Mouse (Mus musculus) c-Kit-positive CD71-negative TER-119-negative erythroid progenitor cells, embryonic 14.5 days (primary cell): ENCODE results near the gene Nlrp4e.
"Not testable (repeated sequence)": the region's sequence is repeated elsewhere in the genome, so short reads cannot be mapped to it uniquely, and the experiment has no call there.

Source experiments
- DNase-seq: peaks from one replicate; pipeline ENCODE4 v3.0.0-alpha.2; 2013; ENCODE audit warnings: low read depth

Nlrp4e gene

DNA sequence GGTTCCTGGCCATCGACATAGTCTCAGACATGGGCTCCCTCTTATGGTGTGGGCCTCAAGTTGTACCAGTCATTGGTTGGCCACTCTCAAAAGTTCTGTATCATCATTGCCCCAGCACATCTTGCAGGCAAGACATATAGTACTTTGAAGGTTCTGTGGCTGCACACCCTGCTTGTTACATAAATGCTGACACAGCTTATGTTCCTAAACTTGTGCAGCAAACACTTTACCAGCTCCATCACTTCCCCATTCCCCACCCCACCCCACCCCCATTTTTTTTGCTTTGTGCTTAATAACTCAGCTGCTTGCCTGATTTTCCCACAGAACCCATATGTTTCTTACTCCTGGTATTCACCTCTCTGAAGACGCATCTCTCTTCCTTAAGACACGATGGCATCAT, at the start of gene Nlrp4e:
Gene Nlrp4e, plus strand, starts transcription at position 301 of the 400 bp plus-strand sequence.
- not testable (repeated sequence) for DNase-seq

DNA sequence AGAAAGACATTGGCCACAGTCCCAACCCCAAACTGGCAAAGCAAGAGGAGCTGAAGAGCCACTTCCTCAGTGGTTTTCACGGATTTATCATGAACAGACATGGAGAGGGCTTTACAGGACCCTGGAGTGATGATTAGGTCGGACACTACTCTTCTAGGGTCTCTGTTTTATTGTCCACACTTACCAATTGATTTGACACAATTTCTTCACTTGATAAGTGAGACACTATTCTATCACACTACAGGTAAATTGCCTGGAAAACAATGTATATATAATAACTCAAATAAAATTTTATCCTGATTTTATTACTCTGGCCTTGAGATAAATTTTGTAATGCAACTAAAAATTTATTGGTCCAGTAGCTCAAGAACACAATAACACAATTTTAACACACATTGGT, 49.4 kb upstream of the Nlrp4e start, which contains the start of gene Vmn1r166:
Gene Vmn1r166, minus strand, starts transcription at position 101 of the 400 bp plus-strand sequence.
- not testable (repeated sequence) for DNase-seq

DNA sequence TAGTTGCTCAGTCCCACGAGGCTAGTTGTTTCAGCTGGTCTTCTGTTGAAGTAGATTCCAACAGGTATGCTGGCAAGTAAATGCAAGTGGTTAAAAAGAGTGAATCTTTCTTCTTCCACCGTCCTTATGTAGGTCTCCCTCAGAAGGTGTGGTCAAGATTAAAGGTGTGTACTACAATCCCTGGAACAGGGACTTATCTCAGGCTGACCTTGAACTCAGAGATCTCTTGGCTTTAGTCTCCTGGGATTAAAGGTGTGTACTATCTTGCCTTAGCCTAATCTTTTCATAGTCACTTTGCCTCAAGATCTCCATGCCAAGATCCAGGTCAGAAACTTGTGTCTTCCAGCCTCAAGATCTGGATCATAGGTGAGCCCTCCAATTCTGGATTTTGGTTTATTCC, 22.2 kb upstream of the Nlrp4e start, which contains the start of gene Gm6902:
Gene Gm6902, minus strand, starts transcription at position 101 of the 400 bp plus-strand sequence.
- DNase-seq, result not testable (repeated sequence)

- not testable (repeated sequence) for DNase-seq
Measured at GRCm38 (mm10) chr7:23358311-23358710, 57.3 kb downstream of the Nlrp4e start.

GRCm38 (mm10) chr7:23385589-23385988, 84.6 kb downstream of the Nlrp4e start, which contains the start of gene Nlrp5:
Nlrp5 (plus strand) TSS chr7:23385889.
- DNase-seq, result no peak
